Mouse (Mus musculus): Measurements from ENCODE around the gene Pml.
A peak's percentile ranks its signal among the peaks of the same experiment; 100 is the strongest.

Pml gene

DNA sequence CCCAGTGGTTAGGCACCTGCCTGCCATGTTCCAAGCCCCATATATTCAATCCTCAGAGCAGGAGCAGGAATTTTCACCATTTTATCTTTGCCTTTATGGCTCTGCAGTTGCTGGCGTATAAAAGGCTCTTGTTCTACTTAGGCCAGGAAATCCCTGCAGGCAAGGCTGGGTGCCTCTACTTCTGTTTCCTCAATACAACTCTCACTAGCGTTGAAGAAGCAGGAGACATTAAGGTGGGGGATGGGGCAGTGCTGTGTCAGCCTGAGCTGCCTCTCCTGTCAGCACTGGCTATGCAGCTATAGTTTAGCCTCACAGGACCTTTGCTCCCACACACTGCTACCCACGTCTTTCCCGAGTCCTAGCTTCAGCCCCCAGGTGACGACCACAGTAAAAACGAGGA, 17.8 kb downstream of the Pml start:
- no peak for DNase-seq

DNA sequence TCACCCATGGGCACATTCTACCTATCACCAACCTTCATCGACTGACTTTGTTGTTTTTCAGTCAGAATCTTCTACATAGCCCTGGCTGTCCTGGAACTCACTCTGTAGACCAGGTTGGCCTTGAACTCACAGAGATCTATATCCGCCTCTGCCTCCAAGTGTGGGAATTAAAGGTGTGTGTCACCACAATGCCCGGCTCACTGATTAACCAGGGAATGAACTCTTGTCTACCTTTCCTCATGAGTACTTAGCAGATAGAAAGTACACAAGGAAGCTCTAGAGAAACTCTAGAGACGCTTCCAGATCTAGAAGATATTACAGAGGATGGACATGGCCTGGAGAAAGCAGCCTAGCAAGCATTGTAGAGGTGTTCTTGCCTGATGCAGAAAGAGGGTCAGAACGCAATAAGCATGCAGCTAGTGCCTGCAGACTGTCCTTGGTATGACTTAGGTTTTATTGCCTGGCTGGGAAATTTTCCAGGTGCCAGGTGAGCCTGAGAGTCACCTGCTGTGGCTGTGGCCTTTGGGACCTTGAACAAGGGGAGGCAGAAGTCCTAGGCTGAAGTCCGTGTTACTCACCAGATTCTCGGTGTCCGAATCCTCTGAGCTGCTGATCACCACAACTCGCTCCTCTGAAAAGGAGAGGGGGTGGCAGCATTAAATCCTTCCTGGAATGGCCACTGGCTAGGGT, 20.7 kb downstream of the Pml start:
- DNase-seq = peak; percentile 40

DNA sequence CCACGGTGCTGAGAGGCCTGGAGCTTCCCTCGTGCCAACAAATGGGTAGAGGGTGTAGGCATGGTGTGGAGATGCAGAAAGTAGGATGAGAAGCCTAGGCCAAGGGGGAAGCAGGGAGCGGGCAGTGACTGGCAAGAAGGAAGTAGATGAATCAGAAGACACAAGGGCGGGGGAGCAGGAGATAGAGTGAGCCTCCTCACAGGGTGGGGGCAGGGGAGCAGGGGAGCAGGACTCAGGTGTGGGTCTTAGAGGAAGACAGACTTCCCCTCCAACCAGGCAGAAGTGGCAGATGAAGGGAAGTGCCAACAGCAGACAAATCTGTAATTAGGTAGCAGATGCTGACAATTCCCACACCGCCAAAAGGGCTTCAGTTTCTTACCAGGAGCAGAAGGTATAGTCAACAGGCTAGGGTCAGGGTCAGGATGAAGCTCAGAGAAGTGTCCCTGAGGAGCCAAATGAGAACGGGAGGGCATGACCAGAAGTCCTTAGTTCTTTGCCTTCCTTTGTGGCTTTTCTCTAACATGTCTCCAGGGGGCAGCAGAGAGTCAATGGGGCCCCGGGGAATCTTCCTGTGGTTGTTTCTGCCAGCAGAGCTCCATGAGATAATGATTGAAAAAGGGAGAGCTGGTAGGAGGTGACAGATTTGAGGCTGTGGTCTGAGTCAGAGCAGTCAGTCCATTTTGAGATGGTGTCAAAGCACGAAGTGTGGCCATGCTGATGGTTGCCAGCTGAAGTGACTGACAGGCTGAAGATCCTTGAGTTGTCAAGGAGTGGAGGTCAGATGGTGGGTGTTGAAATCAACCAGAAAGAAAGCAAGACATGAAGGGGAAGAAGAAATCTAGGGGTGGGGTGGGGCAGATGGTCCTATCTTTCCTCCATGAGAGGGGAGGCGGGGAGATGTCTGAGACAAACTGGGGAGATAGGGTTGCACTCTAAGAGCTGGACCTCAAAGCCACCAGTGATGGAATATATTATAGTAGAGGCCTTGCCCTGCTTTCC, 23.4 kb downstream of the Pml start:
- peak; percentile 69 for DNase-seq

- DNase-seq = no peak
These were observed 25.2 kb downstream of the Pml start for GRCm38 (mm10) chr9:58224356-58224755.

GRCm38 (mm10) chr9:58220218-58220903, 29.2 kb downstream of the Pml start:
- DNase-seq = peak; percentile 75

DNA sequence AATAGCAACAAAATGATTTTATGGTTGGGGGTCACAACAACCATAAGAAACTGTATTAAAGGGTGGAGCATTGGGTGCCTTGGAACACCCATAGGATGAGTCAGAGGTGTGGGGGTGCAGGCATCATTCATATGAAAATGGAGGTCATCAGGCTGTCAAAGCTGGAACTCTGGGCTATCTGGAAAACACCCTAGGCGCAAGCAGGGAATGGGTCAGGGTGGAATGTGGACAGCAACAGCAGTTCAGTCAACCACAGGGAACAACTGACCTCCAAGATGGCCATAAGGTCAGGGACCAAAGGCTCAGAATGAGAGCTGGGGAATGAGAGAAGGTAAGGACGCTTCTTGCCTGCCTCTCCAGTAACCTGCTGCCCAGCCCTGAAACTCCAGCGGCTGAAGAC, 31.0 kb downstream of the Pml start:
- DNase-seq = no peak

GRCm38 (mm10) chr9:58216402-58216801, 33.2 kb downstream of the Pml start:
- DNase-seq = peak; percentile 80

DNA sequence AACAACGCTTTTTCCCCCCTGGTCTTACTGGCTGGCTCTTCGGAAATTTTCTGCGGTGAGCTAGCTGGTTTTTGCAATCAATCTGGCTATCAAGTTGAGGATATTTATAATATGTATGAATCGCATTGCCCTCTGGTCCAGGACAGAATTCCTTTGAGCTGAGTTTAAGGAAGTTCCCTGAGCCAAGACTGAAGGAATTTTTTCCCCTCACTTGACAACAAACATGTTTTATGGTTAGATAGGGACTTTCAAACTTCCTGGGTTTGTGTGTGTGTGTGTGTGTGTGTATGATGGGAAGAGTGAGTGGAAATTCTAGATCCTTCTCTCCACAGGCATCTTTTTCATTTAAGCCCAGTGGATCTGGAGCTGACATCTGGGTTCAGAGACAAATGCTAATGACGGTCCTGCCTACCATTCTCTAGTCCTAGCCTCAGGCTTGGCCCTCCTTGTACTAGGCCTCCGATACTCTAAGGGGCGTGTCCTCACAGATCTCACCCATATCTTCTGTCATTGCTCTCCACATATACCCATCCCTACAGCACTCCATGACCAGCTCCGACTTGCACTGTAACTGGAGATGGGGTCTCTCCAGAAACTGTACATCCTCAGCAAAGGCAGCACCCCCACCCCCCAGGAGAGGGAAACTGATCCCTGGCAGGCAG, 34.9 kb downstream of the Pml start:
- peak; percentile 73 for DNase-seq

- DNase-seq = peak; percentile 60
These were observed 35.7 kb downstream of the Pml start for GRCm38 (mm10) chr9:58213865-58214264.

- no peak for DNase-seq
These were observed 36.2 kb downstream of the Pml start for GRCm38 (mm10) chr9:58213377-58213776.

DNA sequence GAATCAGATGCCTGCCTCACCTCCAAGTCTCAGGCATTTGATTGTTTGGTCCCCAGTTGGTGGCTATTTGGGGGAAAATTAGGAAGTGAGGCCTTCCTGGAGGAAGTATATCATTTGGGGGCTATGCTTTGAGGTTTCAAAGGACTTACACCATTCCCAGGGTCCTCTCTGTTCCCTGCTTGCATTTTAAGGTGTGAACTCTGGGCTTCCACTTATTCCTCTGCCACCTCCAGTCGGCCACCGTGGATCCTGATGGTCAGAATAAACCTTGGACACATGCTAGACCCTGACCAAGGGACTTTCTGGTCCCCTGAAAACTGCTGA, 39.3 kb downstream of the Pml start:
- DNase-seq = no peak

DNA sequence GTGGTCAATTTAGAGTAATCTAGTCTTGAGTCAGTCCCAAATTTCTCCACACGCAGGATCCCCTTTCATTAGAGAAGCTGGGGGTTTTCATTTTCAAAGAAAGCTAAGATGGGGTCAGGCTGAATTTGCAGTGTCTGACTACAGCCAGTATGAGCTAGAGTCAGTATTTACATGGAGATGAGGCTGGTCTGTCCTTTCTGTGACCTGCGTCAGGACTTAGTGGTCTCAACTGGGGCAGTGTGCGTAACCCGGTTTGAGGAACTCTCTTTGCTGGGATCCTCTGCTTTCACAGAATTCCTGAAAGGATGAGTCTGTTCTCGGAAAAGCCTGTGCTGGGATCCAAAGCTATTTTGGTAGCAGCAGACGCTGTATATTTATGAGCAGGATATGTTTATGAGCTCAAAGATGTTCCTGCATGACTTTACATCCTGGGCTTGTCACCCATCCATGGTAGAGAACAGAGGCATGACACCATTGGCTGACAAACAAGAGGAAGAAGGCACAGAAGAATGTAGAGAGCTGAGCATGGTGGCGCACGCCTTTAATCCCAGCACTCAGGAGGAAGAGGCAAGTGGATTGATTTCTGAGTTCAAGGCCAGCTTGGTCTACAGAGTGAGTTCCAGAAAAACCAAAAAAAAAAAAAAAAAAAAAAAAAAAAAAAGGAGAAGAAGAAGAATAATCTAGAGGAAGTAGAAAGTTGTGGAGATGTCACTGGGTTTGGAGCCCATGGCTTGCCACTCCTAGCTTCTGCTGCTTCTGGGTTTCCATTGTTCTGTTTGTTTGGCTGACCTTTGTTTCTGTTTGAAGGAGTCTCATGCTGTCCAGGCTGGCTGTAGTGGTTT, 39.9 kb downstream of the Pml start:
- no peak for DNase-seq

GRCm38 (mm10) chr9:58206013-58206412, 43.6 kb downstream of the Pml start:
- DNase-seq = no peak

DNA sequence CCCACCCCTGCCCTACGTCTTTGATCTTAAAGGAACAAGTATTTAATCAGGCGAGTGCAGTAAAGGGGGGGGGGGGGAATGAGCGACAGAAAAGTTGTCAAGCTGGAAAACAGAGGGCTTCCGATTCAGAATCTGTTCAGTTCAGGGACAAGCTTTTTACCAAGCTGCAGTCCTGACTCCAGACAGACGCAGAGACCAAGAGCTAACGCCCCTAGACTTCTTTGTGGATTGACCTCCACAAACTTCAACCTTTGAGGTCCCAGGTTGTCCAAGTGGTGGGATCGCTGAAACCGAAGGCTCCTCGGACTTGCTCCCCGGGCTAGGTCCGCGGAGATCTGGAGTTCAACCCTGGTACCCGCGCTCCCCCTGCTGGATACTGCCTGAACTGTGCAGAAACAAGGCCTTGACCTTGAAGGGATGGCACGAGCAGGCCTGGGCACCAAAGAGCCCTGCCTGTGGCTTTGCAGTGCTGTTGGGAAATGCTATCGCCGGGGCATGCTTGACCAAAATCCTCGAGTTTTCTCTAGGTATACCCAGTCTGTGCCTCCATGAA, 45.1 kb downstream of the Pml start:
- DNase-seq = peak; percentile 96

DNA sequence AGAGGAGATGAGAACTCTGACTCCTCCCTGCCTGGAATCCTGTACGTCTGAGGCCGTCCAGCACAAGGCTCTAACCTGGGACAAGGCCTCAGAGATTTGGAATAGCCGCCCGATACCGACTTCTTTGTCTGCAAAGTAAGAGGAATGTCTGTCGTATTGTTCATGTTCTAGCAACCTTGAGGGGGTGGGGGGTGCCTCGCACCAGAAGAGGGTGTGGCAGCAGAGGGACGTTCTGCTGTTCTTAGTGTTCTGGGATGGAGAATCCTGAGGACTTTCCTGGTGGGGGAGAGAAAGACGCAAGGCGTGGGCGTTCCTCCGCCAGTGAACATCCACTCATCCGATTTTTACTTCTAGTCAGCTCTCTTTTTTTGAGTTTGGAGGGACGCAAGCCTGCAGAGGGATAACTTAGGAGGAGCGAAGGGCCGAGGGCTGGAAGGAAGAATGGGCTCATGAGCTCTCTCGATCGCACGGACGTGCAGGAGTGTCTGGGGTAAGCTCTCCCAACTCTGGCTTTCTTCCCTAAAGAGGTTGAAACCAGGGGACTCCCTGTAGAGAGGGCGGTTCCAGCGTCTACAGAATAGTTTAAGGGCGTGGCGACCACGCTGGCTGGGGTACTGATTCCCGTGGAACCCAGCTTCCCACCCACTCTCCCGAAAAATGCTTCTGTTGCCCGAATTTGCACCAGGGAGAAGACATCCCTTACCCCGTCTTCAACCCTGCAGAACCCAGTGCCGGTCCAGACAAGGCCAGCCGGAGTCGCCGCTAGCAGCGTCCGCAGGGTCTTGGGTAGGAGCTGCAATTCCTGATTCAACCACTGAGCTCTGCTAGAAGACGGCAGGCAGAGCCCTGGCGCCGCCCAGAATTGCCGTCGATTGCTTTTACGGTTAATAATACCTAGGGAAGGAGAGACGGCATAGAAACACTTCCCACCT, 45.8 kb downstream of the Pml start, which contains the start of the genes Islr and Islr2:
Gene Islr, minus strand, starts transcription at position 791 of the 932 bp plus-strand sequence.
Gene Islr2, minus strand, starts transcription at position 804 of the 932 bp plus-strand sequence.
- peak; percentile 87 for DNase-seq

GRCm38 (mm10) chr9:58202676-58203453, 46.7 kb downstream of the Pml start:
- DNase-seq = no peak

DNA sequence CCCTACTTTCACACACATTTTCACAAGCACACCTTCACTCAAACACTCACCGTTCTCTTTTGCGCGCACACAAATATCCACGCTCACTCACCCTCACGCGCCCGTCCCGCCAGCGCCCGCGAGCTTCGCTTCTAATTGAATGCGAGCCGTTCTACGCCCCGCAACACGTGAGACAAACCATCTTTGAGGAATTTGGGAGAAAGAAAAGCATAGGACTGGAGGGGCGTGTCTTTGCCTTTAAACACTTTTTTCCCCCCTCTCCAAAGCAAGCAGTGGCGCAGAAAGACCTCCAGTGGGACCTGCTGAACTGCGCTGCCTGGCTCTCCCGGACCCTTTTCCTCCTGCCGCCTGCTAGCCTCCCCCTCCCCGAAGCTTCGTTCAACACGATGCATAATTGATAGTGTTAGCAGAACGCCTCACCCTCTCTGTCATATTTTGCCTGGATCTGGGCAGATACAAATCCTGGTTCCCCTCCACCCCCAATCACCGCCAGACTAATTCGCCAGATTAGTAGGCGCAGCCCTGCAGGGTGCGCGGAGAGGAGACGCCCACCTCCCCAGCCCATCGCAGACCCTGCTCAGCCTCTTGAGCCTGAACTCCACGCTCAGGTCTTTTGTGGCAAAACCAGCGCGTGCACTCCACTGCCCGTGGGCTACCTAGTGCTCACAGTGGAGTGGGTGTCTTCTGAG, 47.6 kb downstream of the Pml start:
- no peak for DNase-seq

DNA sequence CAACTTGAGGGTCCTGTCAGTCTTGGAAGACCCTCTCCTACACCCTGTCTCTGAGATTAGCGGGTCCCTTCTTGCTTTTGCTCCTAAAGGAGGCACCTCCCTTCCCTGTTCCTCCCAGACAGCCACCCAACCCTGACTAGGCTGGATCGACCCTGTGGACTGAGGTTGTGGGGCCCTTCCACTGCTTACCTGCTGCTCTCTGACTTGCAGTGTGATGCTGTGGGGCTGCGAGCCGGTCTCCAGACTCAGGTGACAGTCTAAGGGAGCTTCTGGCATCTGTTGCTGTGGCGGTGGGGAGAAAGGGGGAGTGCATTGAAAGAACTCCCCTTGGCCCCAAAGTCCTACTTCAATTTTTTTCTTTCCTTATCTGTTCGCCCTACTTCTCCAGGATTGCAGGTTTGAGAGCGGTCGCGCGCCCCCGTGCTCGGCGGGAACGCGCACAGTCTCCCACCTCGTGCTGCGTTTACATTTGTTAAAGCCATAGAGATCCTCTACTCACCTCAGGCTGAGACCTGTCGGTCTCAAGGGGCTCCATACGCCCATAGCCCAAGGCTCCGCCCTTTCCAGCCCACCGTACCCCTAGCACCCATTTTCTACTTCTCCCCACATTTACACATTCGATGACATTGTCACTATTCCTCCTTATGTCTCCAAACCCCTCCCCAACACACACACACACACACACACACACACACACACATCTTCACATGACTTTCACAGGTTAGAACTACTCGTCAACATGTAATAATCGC, 48.3 kb downstream of the Pml start:
- no peak for DNase-seq

All from kidney, postnatal 10 days (tissue).